Mouse (Mus musculus): ENCODE results near the gene Pin1. TPM values are rescaled to one million over a fixed set of nuclear protein-coding genes. Genes with fewer than 3 reads are reported as not detected.
"Not testable (repeated sequence)": the region's sequence is repeated elsewhere in the genome, so short reads cannot be mapped to it uniquely, and the experiment has no call there.

Gene Pin1
- 10 to 100 TPM; 24.9 to 27.7 TPM for total RNA-seq (2021)
- long read RNA-seq, experiment 1, transcript Pin1-201 (4 exons, 3,843 nt): major isoform, 55 of 57 reads
- long read RNA-seq, experiment 1, partial matches to known transcripts: 0 of 57 reads
- long read RNA-seq, experiment 1, other reads (novel, unspliced or antisense): 2 of 57 reads
- long read RNA-seq, experiment 2, transcript Pin1-201 (4 exons, 3,843 nt): major isoform, 195 of 212 reads
- long read RNA-seq, experiment 2, partial matches to known transcripts: 16 of 212 reads
- long read RNA-seq, experiment 2, other reads (novel, unspliced or antisense): 1 of 212 reads

GRCm38 (mm10) chr9:20651602-20652259 is at the start of gene Pin1:
Gene Pin1 (plus strand): TSS chr9:20652095.
- peak; percentile 90 to 91 for DNase-seq (ENCODE audit: low spot score in 2 of 2)

- no peak for DNase-seq (ENCODE audit: low spot score in 2 of 2)
These were observed 45.6 kb upstream of the Pin1 start for GRCm38 (mm10) chr9:20606269-20606668.

GRCm38 (mm10) chr9:20607100-20607974 is 44.6 kb upstream of the Pin1 start:
- peak; percentile 76 to 82 for DNase-seq (ENCODE audit: low spot score in 2 of 2)

- DNase-seq (ENCODE audit: low spot score in 2 of 2): no peak
These were observed 41.9 kb upstream of the Pin1 start for GRCm38 (mm10) chr9:20609831-20610464.

GRCm38 (mm10) chr9:20611976-20612375 is 39.9 kb upstream of the Pin1 start:
- DNase-seq (ENCODE audit: low spot score in 2 of 2): no peak

- no peak for DNase-seq (ENCODE audit: low spot score in 2 of 2)
These were observed 35.2 kb upstream of the Pin1 start for GRCm38 (mm10) chr9:20616685-20617084.

GRCm38 (mm10) chr9:20631332-20631731 is 20.6 kb upstream of the Pin1 start:
- DNase-seq (ENCODE audit: low spot score in 2 of 2): no peak

GRCm38 (mm10) chr9:20635676-20636075 is 16.2 kb upstream of the Pin1 start:
- DNase-seq (ENCODE audit: low spot score in 2 of 2): not testable (repeated sequence)

GRCm38 (mm10) chr9:20636256-20636655 is 15.6 kb upstream of the Pin1 start:
- DNase-seq (ENCODE audit: low spot score in 2 of 2): no peak

- DNase-seq (ENCODE audit: low spot score in 2 of 2): no peak
These were observed 15.1 kb upstream of the Pin1 start for GRCm38 (mm10) chr9:20636790-20637189.

GRCm38 (mm10) chr9:20638552-20638951 is 13.3 kb upstream of the Pin1 start:
- no peak for DNase-seq (ENCODE audit: low spot score in 2 of 2)

GRCm38 (mm10) chr9:20639486-20639885 is 12.4 kb upstream of the Pin1 start:
- DNase-seq (ENCODE audit: low spot score in 2 of 2): no peak

GRCm38 (mm10) chr9:20641501-20641900 is 10.4 kb upstream of the Pin1 start:
- no peak for DNase-seq (ENCODE audit: low spot score in 2 of 2)

- peak; percentile 50 for DNase-seq (ENCODE audit: low spot score in 2 of 2)
These were observed 9.6 kb upstream of the Pin1 start, which contains the start of gene Ubl5 for GRCm38 (mm10) chr9:20642101-20642895. Gene Ubl5 (plus strand): TSS chr9:20642878.

GRCm38 (mm10) chr9:20642896-20643466 is 8.9 kb upstream of the Pin1 start:
- peak; percentile 68 to 71 for DNase-seq (ENCODE audit: low spot score in 2 of 2)

GRCm38 (mm10) chr9:20643781-20644180 is 8.1 kb upstream of the Pin1 start:
- DNase-seq (ENCODE audit: low spot score in 2 of 2): no peak

- peak; percentile 66 to 67 for DNase-seq (ENCODE audit: low spot score in 2 of 2)
These were observed 7.4 kb upstream of the Pin1 start, which contains the start of gene Fbxl12 for GRCm38 (mm10) chr9:20644360-20645081. Gene Fbxl12 (minus strand): TSS chr9:20644767.

- DNase-seq (ENCODE audit: low spot score in 2 of 2): no peak
These were observed 6.8 kb upstream of the Pin1 start for GRCm38 (mm10) chr9:20645121-20645520.

GRCm38 (mm10) chr9:20652260-20652658 is 364 bp downstream of the Pin1 start:
- no peak for DNase-seq (ENCODE audit: low spot score in 2 of 2)

Measured in adrenal gland, adult 18-20 months (tissue).